Mouse (Mus musculus): ENCODE data around the gene Tarsl2.

GRCm38 (mm10) chr7:65629846-65630245 is 14.9 kb upstream of the Tarsl2 start:
- TF ChIP-seq POLR2A (IDR thresholded peaks at IDR 0.05; ENCODE audit: borderline replicate concordance, insufficient read depth, low read length) (no peak), CTCF (IDR thresholded peaks at IDR 0.05; ENCODE audit: borderline replicate concordance, insufficient read depth, low read depth, low read length) (no peak)
